Mouse (Mus musculus) hindlimb bud, embryonic 11.5 days (tissue): ENCODE results near the gene Limd2.

ENCODE experiments used
- DNase-seq: peaks from one replicate; pipeline ENCODE4 v3.0.0-alpha.2; 2012; ENCODE audit warnings: low read depth, low spot score; ENCODE audit errors: extremely low spot score

Limd2 gene

DNA sequence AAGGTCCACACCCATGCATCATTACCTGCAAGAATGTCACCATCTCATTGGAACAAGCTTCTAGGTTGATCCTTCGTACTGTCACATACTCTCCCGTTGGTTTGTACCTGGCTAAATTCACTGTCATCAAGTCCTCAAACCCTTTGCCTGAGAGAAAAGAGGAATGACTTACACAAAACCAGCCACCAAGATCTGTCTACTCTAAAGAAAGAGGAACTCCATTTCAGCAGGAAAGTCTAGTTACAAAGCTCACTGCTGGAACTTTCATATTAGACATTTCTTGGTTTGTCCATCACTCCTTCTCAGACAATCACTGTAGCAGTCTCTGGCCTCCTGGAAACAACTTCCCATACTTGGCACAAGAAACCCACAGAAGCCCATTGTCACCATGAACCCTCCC, 12.6 kb upstream of the Limd2 start:
- DNase-seq = no peak

DNA sequence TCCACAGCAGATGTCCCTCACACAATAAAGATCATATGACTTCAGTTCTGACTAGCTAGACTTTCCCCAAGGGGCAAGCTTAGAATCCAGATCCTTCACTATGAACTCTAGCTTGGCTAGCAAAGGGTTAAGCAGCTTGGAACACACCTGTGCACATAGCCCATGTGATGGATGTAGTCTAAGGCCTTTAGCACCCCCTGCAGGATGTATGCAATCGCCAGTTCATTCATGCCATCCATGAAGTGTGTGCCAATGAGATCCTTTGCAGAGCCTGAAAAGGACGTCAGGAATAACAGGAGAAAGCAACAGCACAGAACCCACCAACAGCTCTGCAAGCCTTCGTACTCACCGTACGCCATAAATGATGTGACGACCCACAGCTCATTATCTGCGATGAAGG, 10.1 kb upstream of the Limd2 start:
- no peak for DNase-seq

DNA sequence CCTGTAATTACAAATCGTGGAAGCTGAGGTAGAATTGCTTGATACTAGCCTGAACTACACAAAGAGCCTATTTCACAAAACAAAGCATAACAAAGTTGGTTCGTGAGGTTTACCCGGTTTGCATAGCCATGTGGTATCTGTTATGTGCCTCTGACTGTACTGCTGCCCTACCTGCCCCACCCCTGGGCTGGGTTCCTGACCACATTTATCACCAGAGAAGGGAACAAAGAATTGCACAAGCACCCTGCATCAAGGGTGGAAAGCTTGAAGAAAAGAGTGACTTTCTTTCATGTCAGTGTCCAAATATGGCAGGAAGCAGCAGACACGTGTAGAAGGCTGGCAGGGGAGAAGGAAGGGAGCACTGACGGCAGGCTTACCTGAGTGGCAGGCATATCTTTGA, 6.8 kb upstream of the Limd2 start:
- no peak for DNase-seq

DNA sequence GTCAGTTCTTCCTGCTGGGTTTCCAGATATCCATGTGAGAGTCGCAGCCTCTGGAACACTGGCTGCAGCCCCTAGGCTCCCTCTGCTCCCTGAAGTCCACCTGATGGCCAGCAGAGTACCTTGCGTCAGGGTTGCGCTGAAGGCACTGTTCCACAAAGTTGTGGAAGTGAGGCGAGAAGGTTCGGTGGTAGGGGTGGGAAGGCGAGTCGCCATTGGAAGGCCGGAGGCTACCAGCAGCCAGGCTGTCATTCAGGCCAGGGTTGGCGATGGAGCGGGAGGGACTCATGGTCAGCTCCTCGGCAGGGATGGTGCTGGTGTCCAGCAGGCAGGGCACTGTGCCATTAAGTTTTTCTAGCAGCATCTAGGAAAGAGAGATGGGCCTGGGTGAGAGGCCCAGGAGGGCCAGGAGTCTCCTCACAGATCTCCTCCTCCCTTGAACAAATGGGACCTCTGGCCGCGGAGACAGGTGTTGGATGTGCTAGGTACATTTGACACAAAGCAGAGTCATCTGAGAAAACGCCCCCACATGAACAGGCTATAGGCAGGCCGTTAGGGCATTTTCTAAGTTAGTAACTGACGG, 4.0 kb upstream of the Limd2 start:
- no peak for DNase-seq

DNA sequence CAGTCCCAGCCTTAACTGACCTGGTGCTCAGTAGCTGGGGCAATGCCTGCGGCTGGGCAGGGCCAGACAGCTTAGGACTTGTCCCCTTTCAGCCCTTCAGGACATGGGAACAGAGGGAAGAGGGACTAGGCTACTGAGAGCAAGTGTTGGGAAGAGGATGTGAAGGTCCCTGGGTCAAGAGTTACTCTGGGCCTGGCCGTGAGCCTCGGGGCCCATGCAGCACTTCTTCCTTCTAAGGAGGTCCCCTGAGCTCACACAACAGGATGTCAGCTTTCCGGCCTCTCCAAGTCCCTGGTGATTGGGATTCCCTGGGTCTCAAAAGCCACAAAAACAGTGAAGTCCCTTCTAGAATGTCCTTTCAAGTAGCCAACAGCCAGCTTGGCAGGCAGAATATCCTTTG, 2.9 kb upstream of the Limd2 start:
- DNase-seq = no peak

DNA sequence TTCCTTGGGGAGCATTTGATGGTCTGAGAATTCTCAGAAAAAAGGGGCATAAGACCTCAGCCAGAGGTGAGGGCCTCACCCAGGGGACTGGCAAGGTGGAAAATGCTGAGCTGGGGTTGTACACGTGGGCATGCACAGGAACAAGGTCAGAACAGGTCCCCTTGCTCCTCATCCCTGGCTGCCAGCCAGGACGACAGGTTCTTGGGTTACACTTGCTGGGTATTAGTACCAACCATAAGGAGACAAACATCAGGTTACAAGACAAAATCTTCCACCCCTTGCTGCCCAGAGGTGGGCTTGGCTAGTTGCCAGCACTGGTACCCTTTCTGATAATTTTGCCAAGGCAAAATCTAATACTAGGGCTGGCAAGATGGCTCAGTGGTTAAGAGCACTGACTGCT, 1.6 kb upstream of the Limd2 start:
- no peak for DNase-seq

DNA sequence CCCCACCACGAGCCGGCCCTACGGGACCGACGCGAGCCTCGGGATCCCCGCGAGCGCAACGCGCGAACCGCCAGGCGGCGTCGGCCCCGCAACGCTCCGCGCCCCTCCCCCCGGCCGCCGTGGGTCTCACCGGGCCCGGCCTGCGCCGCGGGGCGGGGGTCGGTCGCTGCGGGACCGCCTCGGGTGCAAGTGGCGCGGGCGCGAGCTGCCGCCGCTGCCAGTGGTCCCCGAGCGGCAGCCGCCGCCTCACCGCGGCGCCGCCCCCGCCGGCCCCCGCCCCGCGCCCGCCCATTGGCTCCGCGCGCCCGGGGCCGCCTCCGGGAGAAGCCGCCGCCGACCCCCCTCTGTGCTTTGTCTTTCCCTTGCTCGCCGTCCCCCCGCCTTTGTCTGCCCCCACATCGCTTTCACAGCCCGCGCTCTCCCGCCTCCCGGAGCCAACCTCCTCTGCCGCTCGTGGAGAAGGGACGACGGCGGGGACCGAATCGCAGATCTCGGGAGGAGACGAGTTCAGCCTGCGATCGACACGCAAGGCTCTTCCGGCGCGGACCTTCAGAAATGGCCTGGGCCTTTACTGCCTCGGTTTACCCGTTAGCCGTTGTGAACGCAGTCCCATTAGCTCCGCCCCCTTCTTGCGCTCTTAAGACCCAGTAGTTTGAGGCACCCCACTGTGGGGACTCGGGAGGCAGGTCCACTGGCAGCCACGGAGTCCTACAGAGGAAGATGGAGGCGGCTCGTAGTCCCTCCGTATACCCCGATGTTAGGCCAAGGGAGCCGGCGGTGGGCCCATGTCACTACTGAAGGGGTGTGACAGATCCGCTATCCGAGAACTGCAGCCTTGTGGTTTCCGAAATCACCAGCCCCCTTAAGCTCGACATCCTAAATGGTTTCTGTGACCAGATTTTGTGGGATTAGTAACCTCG, 479 bp downstream of the Limd2 start:
- DNase-seq = peak; percentile 37

DNA sequence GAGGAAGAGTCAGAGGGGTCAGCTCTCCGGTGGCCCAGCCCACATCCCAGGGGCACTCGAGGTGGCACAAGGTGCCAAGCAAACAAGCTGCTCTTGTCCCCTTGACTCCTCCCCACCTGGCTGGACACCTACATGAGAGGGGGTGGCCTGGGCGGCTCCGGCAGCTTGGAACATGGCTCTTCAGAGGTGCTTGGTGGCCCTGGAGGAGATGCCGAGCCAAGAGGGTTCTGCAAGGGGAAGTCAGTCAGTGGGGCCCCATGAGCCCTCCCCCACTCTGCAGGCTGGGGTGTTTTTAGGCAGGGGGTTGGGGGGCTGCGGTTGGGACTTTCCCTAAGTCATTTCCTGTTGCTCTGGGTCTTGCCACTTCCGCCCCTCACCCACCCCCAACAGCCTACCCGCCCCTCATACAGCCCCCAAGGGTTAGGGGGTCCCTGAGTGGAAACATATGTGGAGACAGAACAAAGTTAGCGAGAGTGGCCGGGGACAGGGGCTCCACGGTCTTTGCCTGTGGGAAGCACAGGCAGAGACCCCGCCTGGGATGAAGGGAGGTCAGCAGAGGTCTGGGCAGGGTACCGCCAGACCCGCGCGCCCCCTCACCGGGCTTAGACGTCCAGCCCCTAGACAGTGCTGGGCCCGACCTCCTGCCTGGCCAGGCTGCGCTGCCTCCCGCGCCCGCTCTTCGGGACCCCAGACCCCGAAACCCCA, 1.3 kb downstream of the Limd2 start:
- peak; percentile 35 for DNase-seq

DNA sequence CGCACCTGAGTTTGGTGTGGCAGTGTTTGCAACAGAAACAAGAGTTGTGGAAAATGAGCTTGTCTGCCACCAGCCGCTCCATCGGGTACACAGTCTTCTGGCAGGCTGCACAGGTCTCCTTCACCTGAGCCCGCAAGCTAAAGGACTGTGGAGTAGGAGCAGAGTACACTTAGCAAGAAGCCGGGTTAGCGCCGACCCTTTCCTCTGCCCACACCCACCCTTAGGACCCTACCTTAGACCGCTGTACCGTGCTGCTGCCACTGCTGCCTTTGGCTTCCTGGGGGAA, 1.8 kb downstream of the Limd2 start:
- DNase-seq = no peak

DNA sequence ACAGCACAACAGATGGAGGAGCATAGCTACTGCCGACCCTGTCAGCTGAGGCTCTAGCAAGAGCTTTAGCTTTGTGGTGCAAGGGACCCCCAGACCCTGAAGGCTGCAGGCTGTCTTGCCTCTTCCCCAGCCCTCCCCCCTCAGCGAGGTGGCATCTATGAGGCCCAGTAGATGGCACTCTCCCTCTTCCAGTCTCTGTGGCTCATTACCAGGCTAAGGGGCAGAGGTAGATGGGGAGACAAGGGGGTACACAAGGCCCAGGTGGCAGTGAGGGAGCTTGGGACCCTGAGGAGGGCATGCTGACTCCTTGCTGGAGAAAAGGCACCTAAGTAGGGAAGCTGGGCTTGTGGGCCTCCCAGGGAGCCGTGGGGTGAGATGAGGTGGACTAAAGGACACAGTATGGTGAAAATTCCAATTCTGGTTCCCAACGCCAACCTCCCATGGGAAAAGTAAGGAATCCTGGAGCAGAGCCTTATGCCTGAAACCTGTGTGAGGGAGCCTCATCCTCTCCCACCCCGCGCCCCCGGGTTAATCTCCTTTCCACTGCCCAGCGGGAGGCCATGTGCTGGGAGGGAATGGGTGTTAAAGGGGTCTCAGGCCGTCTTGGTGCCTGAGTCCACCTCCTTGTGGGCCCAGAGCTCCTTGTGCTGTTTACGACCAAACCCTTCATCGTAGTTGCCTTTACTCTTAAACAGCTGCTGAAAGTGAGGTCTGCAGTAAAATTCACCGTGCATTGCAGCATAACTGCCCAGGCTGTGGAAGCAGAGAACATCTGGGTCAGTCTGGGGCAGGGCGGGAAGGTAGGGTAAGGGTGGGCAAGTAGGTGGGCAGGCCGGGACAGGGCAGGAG, 2.4 kb downstream of the Limd2 start:
- no peak for DNase-seq

DNA sequence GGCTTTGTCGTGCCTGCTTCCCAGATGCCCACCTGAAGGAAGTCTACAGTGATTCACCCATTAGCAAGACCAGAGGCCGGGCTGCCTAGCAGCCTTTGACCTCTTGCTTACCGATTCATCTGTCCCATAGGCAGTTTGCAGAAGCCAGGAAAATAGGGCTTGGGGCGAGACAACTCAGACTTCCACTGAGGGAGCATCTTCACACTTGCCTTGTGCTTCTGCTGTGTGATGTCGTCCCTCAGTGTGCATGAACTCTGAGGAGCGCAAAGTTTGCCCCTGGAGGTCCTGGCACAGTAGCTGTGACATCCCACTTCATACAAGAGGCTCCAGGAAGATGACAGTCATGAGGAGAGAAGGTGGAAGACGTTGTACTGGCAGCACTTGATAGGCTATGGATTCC, 3.5 kb downstream of the Limd2 start:
- DNase-seq = no peak

DNA sequence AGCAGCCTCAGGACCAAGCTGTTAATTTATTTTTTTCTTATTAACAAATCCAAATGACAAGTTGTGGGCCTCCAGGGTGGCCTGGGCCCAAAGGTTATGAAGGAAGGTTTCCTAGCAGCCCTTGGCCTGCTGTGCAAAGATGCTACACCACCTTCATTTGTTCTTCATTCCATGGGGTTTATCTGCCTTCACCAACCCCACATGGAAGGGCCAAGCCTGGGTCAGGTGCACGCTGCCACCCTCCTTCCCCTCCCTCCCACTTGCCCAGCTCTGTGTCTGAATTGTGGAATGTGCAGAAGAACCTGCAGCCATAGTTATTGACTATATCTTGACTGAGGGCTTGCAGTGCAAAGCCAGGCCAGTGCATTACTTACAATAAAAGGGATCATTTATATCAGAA, 4.4 kb downstream of the Limd2 start:
- no peak for DNase-seq

DNA sequence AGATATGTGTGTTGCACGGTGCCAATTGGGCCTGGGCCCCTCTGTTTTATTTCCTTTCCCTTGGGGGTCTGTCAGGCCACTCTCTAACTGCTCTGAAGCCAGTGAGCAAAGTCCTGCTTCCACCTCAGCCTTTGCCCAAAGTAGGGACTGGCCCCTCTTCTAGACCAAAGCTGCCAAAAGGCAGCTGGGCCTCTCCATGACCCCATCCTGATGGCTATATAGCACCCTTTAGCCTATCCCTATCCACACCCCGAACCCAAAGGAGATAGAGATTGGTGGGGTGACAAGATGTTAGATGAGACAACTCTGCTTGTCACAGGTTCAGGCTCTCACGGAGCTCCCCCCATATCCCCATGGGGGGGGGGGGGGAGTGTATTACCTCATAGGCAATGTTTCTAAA, 4.9 kb downstream of the Limd2 start:
- no peak for DNase-seq

DNA sequence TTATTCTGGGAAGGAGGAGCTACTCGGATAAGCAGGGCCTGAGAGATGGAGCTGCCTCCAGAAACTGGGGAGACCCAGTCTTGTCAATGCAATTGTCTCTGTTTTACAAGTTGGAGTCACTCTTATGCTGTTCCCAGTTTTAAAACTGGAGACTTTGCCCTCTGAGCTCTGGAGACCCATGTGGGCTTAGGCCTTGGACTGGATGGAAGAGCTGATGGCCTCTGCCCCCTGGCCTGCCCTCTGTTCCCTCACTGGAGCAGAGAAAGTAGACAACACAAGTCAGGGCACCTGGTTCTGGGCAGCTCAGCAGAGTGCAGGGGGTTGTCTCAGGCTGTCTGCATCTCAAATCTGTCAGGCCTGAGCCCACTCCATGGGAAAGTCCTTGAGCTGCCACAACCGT, 5.9 kb downstream of the Limd2 start:
- no peak for DNase-seq

DNA sequence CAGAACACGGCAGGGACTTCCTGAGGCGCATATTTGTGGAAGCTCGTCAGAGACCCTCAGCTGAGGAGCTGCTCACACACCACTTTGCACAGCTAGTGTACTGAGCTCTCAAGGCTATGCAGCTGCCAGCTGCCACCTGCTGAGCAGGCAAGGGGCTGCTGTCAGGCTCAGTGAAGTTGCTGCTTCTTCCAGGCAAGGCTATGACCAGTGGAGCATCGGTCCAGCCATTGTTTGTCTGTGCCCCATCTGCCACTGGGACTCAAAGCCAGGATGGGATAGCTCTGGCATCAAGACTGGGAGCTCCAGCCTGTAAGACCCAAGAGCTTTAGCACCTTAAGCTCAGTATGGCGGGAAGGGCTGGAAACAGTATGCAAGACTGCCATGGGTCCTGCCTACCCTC, 6.6 kb downstream of the Limd2 start:
- no peak for DNase-seq

DNA sequence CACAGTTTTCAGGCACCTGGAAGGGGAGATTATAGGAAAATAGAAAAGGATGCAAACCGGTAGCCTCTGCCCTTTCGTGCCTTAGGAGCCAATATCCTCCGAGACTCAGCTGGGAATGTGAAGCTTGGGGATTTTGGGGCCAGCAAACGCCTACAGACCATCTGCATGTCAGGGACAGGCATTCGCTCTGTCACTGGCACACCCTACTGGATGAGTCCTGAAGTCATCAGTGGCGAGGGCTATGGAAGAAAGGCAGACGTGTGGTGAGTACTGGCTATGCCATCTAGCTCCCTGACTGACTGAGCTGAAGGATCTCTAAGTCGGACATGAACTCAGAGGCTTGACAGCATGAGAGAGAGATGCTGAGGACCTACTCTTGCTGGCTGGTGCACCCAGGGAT, 8.5 kb downstream of the Limd2 start:
- no peak for DNase-seq

DNA sequence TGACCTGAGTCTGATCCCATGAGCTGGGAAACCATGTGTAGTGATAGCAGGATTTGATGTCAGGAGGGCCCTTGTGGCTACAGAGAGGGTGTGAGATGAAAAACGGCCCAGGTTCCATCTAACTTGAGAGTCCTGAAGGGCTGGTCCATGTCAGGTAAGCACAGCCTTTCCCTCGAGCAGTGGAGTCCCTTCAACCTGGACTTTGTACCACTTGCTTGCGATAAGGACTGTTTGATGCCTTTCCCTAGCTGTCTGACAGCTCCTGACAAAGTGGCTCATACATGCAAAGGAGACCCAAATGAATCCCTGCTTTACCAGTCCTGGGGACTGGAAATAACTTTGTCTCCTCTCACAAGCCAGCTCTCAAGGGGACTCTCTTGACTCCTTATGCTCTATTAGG, 9.4 kb downstream of the Limd2 start:
- no peak for DNase-seq

DNA sequence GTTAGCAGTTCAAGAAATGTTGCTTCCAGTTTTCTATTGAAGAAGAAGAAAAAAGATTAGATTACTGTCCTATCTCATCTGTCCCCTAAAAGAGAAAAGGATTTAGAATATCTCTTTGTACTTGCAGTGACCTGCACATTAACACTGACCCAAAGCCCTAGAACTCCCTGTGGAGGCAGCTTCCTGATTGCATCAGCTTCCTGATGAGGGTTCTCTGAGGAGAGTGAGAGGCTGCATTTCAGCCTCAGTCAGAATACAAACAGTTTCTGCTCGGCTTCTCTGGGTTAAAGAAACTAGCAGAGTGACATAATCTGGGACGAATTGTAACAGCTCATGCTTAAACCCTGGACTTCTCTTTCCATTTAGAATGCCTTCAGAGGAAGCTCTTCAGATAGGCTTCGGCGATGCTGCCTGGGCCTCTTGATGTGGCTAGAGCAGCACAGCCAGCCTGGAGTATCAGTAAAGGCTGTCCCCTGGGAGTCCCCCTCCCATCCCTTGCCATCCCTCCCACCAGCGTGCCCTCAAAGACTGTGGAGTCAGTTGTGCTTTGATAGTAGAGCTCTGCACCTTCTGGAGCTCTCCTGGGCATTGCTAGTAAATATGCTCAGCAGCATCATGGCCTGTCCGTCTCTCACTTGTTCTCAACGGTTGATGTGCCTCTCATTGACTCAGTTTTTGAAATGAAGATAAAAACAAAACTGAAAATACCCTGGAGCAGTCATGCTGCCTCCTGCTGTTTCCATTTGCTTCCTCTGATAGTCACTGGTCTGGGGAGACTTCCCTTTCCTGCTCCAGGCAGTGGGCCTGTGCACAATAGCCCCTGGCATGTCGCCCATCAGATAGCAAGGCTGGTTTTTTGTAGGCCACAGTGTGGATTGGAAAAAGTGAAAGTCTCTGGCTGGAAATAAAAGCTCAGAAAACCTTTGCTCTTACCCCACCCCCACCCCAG, 25.8 kb downstream of the Limd2 start:
- DNase-seq = no peak

DNA sequence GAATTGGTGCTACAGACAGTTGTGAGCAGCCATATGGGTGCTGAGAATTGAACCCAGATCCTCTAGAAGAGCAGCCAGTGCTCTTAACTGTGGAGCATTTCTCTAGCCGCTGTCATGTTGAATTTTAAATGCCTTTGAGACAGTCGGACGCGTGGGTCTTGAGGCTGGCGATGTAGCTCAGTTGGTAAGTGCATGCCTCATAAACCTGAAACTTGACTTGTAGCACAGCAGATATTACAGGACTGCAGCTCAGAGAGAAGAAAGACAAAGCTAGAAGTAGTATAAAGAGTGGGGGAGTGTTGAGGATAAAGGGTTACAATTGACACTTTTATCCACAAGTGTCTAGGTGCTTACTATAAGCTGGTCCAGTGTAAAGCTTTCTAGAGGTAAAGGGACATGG, 28.1 kb downstream of the Limd2 start:
- no peak for DNase-seq

DNA sequence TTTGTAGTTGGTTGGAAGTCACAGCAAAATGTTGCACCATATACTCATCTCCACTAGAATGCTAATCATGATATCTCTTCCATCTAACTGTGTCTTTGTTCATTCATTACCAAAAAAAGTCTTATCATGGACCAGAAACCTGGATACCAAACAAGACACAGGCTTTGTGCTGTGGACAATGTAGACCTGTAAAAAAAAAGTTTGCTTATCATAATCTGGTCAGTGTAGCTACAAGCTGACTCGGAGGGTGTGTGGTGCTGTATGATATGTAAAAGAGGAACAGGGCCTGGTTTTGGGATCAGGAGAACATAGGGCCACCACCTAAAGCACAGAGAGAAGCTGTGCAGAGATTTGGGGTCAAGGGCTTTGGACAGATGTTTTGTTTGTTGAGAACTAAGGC, 31.2 kb downstream of the Limd2 start:
- DNase-seq = no peak
